Mouse (Mus musculus) forebrain, embryonic 12.5 days (tissue): ENCODE measurements around the gene Fggy. TPM values are rescaled to one million over a fixed set of nuclear protein-coding genes. Genes with fewer than 3 reads are reported as not detected.

ENCODE experiments used
- ATAC-seq: fragments of 200-750 bp; cut with Nextera tagmentation; 2 replicates; pipeline ENCODE4 v1.8.0; 2017; ENCODE audit warnings: moderate TSS enrichment; ENCODE audit not compliant: low FRiP score
- H3K27ac ChIP-seq: fragments of 300-500 bp; sonication (generic); 2 replicates; pipeline ENCODE4 v1.5.1; 2016; ENCODE audit warnings: mild to moderate bottlenecking
- H3K27me3 ChIP-seq: fragments of 300-500 bp; sonication (generic); 2 replicates; pipeline ENCODE4 v1.6.1; 2016; ENCODE audit warnings: mild to moderate bottlenecking
- H3K36me3 ChIP-seq: fragments of 300-500 bp; sonication (generic); replicated peaks from 2 replicates; pipeline ENCODE4 v1.6.1; 2016; ENCODE audit warnings: mild to moderate bottlenecking
- H3K4me1 ChIP-seq: fragments of 300-500 bp; sonication (generic); 2 replicates; pipeline ENCODE4 v1.6.1; 2016
- H3K4me2 ChIP-seq: fragments of 300-500 bp; sonication (generic); 2 replicates; pipeline ENCODE4 v1.6.1; 2016; ENCODE audit warnings: mild to moderate bottlenecking, moderate library complexity
- H3K4me3 ChIP-seq: fragments of 300-500 bp; sonication (generic); replicated peaks from 2 replicates; pipeline ENCODE4 v1.5.1; 2016; ENCODE audit warnings: mild to moderate bottlenecking
- H3K9ac ChIP-seq: fragments of 300-500 bp; sonication (generic); 2 replicates; pipeline ENCODE4 v1.6.1; 2016; ENCODE audit warnings: mild to moderate bottlenecking
- H3K9me3 ChIP-seq: fragments of 300-500 bp; sonication (generic); 2 replicates; pipeline ENCODE4 v1.6.1; 2016
- WGBS: fragments of 180-500 bp; shearing (Covaris S2); methylation state at CpG from one replicate; pipeline ENCODE4 v1.1.7; 2016; 5-methylcytosine and 5-hydroxymethylcytosine counted together
- polyA plus RNA-seq: library from polyadenylated mRNA; unstranded; fragments of >200 nt; fragmentation: Nextera tagmentation; extraction: Ambion mirVana; gene quantifications from 2 replicates; pipeline ENCODE4 v1.2.1, GENCODE M21; 2016

Gene Fggy
- polyA plus RNA-seq, 1 experiment from 2014 or later: 7.7 TPM

DNA sequence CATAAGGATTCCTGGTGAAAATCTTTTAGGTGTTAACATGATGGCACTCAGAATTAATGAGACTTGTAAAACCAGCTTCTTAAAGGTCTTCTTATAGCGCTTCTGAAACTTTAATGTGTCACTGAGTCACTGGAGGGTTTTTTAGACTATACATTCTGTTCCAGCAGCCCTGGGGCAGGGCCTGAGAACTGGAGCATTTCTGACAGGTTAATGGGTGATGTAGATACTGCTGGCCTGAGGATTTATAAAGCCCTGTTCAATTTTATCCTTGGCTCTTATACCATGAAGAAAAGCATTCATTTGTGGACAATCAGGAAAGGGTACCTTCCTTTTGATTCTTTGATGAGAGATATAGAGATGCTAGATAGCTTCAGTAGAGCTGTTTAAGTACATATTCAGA is 45.9 kb downstream of the Fggy start:
- Histone ChIP-seq H3K27ac (no peak overlapping the region), H3K4me3 (no peak overlapping the region), H3K9ac (no peak overlapping the region), H3K27me3 (no peaks in the 10 kb centered on the region), H3K4me1 (no peaks in the 10 kb centered on the region), H3K36me3 (no peaks in the 10 kb centered on the region), H3K4me2 (no peak overlapping the region), H3K9me3 (no peaks in the 10 kb centered on the region)
- WGBS: 85% methylated on average over 1 of the region's 1 CpGs
- no peak for ATAC-seq

- H3K4me2 ChIP-seq: no peak overlapping the region
- H3K9ac ChIP-seq: no peak overlapping the region
- H3K4me1 ChIP-seq: no peaks in the 10 kb centered on the region
- no peak overlapping the region for H3K27ac ChIP-seq
- H3K9me3 ChIP-seq: no peaks in the 10 kb centered on the region
- H3K36me3 ChIP-seq: no peaks in the 10 kb centered on the region
- H3K27me3 ChIP-seq: no peaks in the 10 kb centered on the region
- no peak overlapping the region for H3K4me3 ChIP-seq
- WGBS: 72% methylated on average over 1 of the region's 1 CpGs
- ATAC-seq: 0 out of 2 replicates have a peak, but pooled peaks have one; percentile 33
These were observed 53.4 kb downstream of the Fggy start for GRCm38 (mm10) chr4:95610663-95611062.

DNA sequence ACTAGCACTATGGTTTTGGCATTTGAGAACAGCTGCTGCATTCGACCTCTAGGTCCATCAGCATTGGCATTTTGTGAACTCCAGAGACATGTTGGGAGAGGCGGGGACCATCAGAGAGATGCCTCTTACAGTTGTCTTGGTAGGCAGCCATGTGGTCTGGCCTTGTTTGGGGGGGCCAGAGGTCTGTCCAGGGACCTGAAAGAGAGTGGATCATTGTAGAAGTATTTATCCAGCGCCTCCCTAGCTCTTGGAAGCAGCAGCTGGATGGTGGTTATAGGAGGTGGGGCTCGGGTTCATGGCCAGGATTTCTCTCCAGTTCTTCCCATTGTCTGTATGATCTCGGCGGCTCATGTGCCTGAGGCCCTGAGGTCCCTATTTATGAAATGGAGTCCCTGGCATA is 54.1 kb downstream of the Fggy start:
- H3K9me3 ChIP-seq: no peaks in the 10 kb centered on the region
- no peak overlapping the region for H3K4me2 ChIP-seq
- H3K36me3 ChIP-seq: no peaks in the 10 kb centered on the region
- H3K4me3 ChIP-seq: no peak overlapping the region
- WGBS: 88% methylated on average over 6 of the region's 6 CpGs
- no peak overlapping the region for H3K27ac ChIP-seq
- no peaks in the 10 kb centered on the region for H3K27me3 ChIP-seq
- no peak overlapping the region for H3K9ac ChIP-seq
- no peak for ATAC-seq
- H3K4me1 ChIP-seq: no peaks in the 10 kb centered on the region

DNA sequence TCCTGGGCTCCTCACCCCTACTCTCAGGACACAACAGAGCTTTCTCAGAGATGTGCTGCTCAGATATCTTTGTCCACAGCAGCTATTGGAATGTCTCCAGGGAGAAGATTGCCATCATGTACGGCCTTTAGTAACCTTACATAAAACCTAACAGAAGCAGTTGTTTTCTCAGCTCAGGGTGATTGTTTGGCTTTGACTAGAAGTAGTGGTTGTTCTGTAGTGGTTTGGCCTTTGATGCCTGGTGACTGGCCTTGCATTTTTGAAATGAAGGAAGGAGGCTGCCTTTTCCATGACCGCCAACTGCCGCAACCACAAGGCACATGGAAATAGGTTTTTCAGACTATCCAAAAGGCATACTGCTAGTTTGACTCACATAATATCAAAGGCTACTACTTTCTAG is 63.7 kb downstream of the Fggy start:
- Histone ChIP-seq H3K4me1 (no peaks in the 10 kb centered on the region), H3K27ac (no peak overlapping the region), H3K27me3 (no peaks in the 10 kb centered on the region), H3K4me2 (no peak overlapping the region), H3K9me3 (no peaks in the 10 kb centered on the region), H3K4me3 (no peak overlapping the region), H3K36me3 (no peaks in the 10 kb centered on the region), H3K9ac (no peak overlapping the region)
- no peak for ATAC-seq
- 94% methylated on average over 3 of the region's 3 CpGs for WGBS

DNA sequence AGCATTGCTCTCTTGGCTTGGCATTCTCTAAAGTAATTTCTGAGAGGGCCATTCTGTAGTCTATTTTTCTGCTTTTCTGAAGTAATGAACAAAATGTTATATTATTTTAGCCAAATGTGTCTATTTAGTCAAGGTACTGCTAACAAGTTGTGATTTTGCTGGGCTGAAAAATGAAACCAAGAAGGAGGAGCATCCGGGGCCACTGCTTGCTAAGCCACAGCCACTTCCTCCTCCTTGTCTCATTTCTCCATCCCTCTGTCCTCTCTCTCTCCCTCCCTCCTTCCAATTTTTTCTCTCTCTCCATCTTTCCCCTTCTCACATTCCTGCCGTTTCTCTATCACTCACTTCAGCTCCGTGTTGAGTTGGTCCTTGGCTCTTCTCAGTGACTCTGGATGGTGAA is 67.4 kb downstream of the Fggy start:
- no peaks in the 10 kb centered on the region for H3K36me3 ChIP-seq
- H3K27ac ChIP-seq: no peak overlapping the region
- no peak overlapping the region for H3K4me2 ChIP-seq
- H3K4me3 ChIP-seq: no peak overlapping the region
- ATAC-seq: no peak
- WGBS: 90% methylated on average over 3 of the region's 3 CpGs
- no peak overlapping the region for H3K9ac ChIP-seq
- no peaks in the 10 kb centered on the region for H3K4me1 ChIP-seq
- H3K27me3 ChIP-seq: no peaks in the 10 kb centered on the region
- no peaks in the 10 kb centered on the region for H3K9me3 ChIP-seq

DNA sequence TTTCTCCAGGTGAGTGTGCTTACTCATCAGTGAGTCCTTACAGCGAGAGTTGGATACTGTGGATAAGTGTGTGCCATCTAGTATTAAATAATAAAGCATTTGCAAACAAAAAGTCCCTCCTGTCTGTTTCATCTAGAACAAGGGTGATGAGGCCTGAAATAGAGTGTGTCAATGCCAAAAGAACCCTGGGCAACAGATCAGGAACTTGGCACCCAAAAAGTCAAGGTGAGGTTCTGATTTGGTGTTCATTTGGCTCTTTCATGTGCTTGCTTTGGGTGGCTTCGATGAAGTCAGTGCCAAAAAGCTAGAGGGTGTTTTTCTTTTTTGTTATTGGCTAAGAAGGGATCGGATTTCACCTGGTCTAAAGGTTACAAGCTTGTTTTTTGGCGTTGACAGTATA is 68.3 kb downstream of the Fggy start:
- Histone ChIP-seq H3K9ac (no peak overlapping the region), H3K27me3 (no peaks in the 10 kb centered on the region), H3K9me3 (no peaks in the 10 kb centered on the region), H3K4me1 (no peaks in the 10 kb centered on the region), H3K27ac (no peak overlapping the region), H3K4me3 (no peak overlapping the region), H3K36me3 (no peaks in the 10 kb centered on the region), H3K4me2 (no peak overlapping the region)
- no peak for ATAC-seq
- 76% methylated on average over 4 of the region's 4 CpGs for WGBS

DNA sequence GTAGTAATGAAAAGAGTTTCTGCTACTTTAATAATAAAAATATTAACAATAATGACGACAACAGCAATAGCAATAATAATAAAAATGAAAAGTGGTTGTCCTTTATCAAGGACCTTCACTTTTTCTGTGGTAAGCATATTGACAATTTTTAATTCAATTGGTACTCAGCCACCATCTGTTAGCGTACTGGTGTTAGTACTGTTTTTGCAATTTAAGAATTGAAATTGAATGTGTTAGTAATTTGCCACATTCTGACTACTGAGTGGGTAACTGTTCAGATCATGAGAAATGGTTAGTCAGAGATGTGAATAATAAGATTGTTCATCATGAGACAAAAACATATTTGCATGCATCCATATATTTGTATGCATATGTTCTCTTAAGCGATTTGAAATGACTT is 68.9 kb downstream of the Fggy start:
- WGBS: 94% methylated on average over 3 of the region's 3 CpGs
- H3K27me3 ChIP-seq: no peaks in the 10 kb centered on the region
- no peak overlapping the region for H3K4me2 ChIP-seq
- H3K27ac ChIP-seq: no peak overlapping the region
- no peak overlapping the region for H3K9ac ChIP-seq
- ATAC-seq: no peak
- no peaks in the 10 kb centered on the region for H3K9me3 ChIP-seq
- no peaks in the 10 kb centered on the region for H3K4me1 ChIP-seq
- H3K4me3 ChIP-seq: no peak overlapping the region
- no peaks in the 10 kb centered on the region for H3K36me3 ChIP-seq

DNA sequence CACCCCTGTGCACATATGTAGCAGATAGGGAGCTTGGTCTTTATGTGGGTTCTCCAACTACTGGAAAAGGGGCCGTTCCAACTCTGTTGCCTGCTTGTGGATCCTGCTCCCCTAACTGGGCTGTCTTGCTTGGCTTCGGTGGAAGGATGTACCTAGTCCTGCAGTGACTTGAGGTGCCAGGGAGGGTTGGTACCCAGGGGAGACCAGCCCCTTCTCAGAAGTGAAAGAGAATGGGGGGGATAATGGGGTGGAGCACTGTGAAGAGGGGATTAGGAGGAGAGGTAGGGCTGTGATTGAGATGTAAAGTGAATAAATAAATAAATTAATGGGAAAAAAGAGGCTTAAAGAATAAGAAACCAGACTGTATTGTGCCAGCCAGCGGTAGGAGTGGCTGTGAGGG is 77.6 kb downstream of the Fggy start:
- Histone ChIP-seq H3K4me1 (peaks cover 11% of the 10 kb centered on the region), H3K4me3 (no peak overlapping the region), H3K27ac (no peak overlapping the region), H3K9ac (no peak overlapping the region), H3K27me3 (no peaks in the 10 kb centered on the region), H3K36me3 (no peaks in the 10 kb centered on the region), H3K9me3 (no peaks in the 10 kb centered on the region), H3K4me2 (no peak overlapping the region)
- 60% methylated on average over 3 of the region's 3 CpGs for WGBS
- no peak for ATAC-seq

GRCm38 (mm10) chr4:95636937-95637749 is 79.8 kb downstream of the Fggy start:
- no peak for ATAC-seq
- H3K4me1 ChIP-seq: peaks cover 11% of the 10 kb centered on the region
- no peak overlapping the region for H3K9ac ChIP-seq
- 30% methylated on average over 7 of the region's 7 CpGs for WGBS
- H3K36me3 ChIP-seq: no peaks in the 10 kb centered on the region
- H3K9me3 ChIP-seq: no peaks in the 10 kb centered on the region
- H3K27me3 ChIP-seq: no peaks in the 10 kb centered on the region
- H3K4me2 ChIP-seq: no peak overlapping the region
- no peak overlapping the region for H3K27ac ChIP-seq
- H3K4me3 ChIP-seq: no peak overlapping the region

DNA sequence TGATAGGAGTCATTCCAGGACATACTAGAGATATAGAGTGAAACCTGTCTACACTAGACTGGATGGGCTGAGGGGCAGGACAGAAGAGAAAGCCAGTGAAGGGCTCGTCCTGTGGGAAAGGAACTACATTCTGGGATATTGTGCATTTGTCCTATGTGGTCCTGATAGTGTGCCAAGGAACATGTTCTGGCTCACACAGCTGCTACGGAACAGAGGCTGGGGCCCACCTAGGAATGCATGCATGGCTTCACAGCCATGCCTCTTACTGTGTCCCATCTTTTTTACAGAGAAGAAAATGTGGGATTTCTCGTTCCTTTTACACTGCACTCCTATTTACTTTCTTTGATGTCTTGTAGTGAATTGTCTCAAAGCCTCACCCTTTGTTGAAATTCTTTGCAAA is 80.8 kb downstream of the Fggy start:
- H3K4me3 ChIP-seq: no peak overlapping the region
- H3K9me3 ChIP-seq: no peaks in the 10 kb centered on the region
- WGBS: 53% methylated on average over 3 of the region's 3 CpGs
- no peak overlapping the region for H3K4me2 ChIP-seq
- H3K9ac ChIP-seq: no peak overlapping the region
- no peaks in the 10 kb centered on the region for H3K27me3 ChIP-seq
- H3K4me1 ChIP-seq: peaks cover 11% of the 10 kb centered on the region
- ATAC-seq: no peak
- H3K27ac ChIP-seq: no peak overlapping the region
- no peaks in the 10 kb centered on the region for H3K36me3 ChIP-seq

GRCm38 (mm10) chr4:95640831-95641230 is 83.5 kb downstream of the Fggy start:
- no peak for ATAC-seq
- WGBS: 91% methylated on average over 1 of the region's 1 CpGs

DNA sequence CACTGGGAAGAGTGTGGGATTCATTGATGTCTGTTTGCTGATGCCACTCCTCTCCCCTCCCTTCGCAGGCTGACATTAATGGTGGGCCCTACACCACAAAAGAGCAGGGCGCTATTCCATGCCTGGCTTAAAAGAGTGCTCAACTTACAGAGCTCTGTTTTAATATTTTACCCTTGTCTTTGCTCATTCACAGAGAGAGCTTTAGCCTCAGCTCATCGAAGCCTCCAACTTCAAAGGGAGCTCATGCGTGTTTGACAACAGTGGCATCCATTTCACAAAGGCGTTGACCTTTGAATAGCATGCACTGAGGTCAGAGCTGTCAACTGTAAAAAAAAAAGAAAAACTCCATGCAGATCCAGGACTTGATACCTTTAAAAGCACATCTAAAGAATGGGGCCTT is 86.7 kb downstream of the Fggy start:
- H3K4me2 ChIP-seq: no peak overlapping the region
- WGBS: 39% methylated on average over 5 of the region's 5 CpGs
- H3K9ac ChIP-seq: no peak overlapping the region
- no peaks in the 10 kb centered on the region for H3K9me3 ChIP-seq
- H3K27ac ChIP-seq: no peak overlapping the region
- ATAC-seq: no peak
- H3K27me3 ChIP-seq: no peaks in the 10 kb centered on the region
- H3K4me1 ChIP-seq: peaks cover 6% of the 10 kb centered on the region; the same call in 1 of the 2 replicates
- no peaks in the 10 kb centered on the region for H3K36me3 ChIP-seq
- no peak overlapping the region for H3K4me3 ChIP-seq

More at GRCm38 (mm10) chr4:95640831-95641230, 83.5 kb downstream of the Fggy start:
- H3K27me3 ChIP-seq: no peaks in the 10 kb centered on the region
- no peaks in the 10 kb centered on the region for H3K36me3 ChIP-seq
- no peak overlapping the region for H3K4me2 ChIP-seq
- no peak overlapping the region for H3K9ac ChIP-seq
- peaks cover 16% of the 10 kb centered on the region for H3K4me1 ChIP-seq
- H3K4me3 ChIP-seq: no peak overlapping the region
- H3K9me3 ChIP-seq: no peaks in the 10 kb centered on the region
- no peak overlapping the region for H3K27ac ChIP-seq

DNA sequence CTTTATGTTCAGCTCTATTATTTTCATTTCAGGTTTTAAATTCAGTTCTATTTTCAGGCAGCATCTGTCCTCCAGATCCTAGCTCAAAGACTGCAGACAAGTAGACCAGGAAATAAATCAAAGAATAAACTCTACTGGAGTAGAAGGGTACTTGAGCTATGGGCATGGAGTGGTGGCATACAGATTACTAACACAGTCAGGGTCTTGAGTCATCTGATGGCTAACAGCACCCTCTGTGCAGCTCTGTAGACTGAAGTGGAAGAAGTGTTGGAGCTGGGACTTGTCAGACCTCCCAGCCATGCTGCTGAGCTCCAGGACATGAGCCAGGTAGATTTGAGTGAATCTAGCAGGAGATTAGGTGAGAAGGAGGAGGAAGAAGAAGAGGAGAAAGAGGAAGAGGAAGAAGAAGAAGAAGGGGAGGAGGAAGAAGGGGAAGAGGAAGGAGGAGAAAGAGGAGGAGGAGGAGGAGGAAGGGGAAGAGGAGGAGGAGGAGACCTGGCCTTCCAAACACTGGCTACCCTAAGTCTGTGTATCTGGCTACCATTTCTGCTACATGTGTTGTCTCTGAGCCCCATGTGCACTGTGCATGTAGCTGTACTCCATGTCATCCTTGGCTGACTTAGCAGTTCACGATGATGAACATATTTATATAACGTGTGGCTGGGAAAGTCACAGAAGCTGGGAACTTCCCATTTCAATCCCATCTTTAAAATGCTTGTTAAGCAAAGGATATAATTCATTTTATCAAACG is 91.7 kb downstream of the Fggy start:
- H3K27ac ChIP-seq: no peak overlapping the region

More for the DNA sequence above, 91.7 kb downstream of the Fggy start:
- no peaks in the 10 kb centered on the region for H3K9me3 ChIP-seq
- H3K27me3 ChIP-seq: no peaks in the 10 kb centered on the region
- ATAC-seq: no peak
- peaks cover 27% of the 10 kb centered on the region for H3K4me1 ChIP-seq
- H3K36me3 ChIP-seq: no peaks in the 10 kb centered on the region
- H3K9ac ChIP-seq: no peak overlapping the region
- H3K4me3 ChIP-seq: no peak overlapping the region
- 79% methylated on average over 3 of the region's 3 CpGs for WGBS
- no peak overlapping the region for H3K4me2 ChIP-seq
